Mouse (Mus musculus): ENCODE data around the gene Zdhhc24.

DNA sequence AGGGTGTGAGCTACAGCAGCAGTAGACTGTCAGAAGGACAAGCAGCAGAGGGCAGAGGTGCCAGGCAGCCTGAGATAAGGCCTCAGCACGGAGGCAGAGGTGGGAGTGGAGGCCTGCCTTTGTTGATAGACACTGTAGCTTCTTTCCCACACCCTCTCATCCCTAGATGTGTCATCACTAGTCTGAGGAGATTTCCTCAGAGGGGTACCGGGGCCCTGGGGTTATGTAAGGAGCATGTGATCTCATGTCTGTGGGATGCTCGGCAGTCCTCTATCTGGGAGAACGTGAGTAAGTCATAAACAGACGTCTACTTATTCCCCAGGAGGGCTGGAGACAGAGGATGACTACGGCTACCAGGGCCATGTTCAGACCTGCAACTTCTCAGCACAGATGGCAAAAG is 19.4 kb upstream of the Zdhhc24 start:
- TF ChIP-seq E2F4 (IDR thresholded peaks at IDR 0.05; ENCODE audit: insufficient read depth) (no peak), MAX (IDR thresholded peaks at IDR 0.05; ENCODE audit: low read depth) (no peak), MYOG (IDR thresholded peaks at IDR 0.05; ENCODE audit: control insufficient read depth in 1 of 3, insufficient read depth in 1 of 3, insufficient read length in 2 of 3, low read depth in 2 of 3) (no peak), POLR2A (IDR thresholded peaks at IDR 0.05; ENCODE audit: insufficient read length, low read depth) (no peak), USF1 (IDR thresholded peaks at IDR 0.05; ENCODE audit: low read depth) (peak; percentile 2)
